Mouse (Mus musculus) ES-Bruce4 (cell line): ENCODE measurements around the gene Mlf2. TPM values are rescaled to one million over a fixed set of nuclear protein-coding genes. Genes with fewer than 3 reads are reported as not detected.

Experiments
- H3K27ac ChIP-seq: 2 replicates; pipeline ENCODE4 v1.5.1; 2012; ENCODE audit warnings: low read length, inconsistent platforms; ENCODE audit not compliant: insufficient read depth
- H3K27me3 ChIP-seq: 2 replicates; pipeline ENCODE4 v1.6.1; 2012; ENCODE audit warnings: mild to moderate bottlenecking, low read length, inconsistent platforms; ENCODE audit not compliant: control insufficient read depth, poor library complexity, insufficient read depth, severe bottlenecking
- H3K36me3 ChIP-seq: 2 replicates; pipeline ENCODE4 v1.6.1; 2012; ENCODE audit warnings: inconsistent platforms, mild to moderate bottlenecking, low read length, moderate library complexity; ENCODE audit not compliant: control insufficient read depth, poor library complexity, insufficient read depth, severe bottlenecking
- H3K4me1 ChIP-seq: one replicate; pipeline ENCODE4 v1.8.1; 2011; ENCODE audit warnings: low read length; ENCODE audit not compliant: control insufficient read depth, insufficient read depth
- H3K4me3 ChIP-seq: 2 replicates; pipeline ENCODE4 v1.5.1; 2011; ENCODE audit warnings: low read depth, mild to moderate bottlenecking, low read length
- H3K9ac ChIP-seq: 2 replicates; pipeline ENCODE4 v1.6.1; 2012; ENCODE audit warnings: low read depth, mild to moderate bottlenecking, inconsistent platforms; ENCODE audit not compliant: poor library complexity, severe bottlenecking
- H3K9me3 ChIP-seq: replicated peaks from 2 replicates; pipeline ENCODE4 v1.6.1; 2012; ENCODE audit warnings: mild to moderate bottlenecking, low read length, inconsistent platforms; ENCODE audit not compliant: control insufficient read depth, poor library complexity, insufficient read depth, severe bottlenecking
- CTCF ChIP-seq: IDR thresholded peaks from one replicate; pipeline ENCODE4 v1.8.1; 2011; ENCODE audit warnings: low read depth, low read length
- EP300 ChIP-seq: IDR thresholded peaks from 2 replicates; pipeline ENCODE4 v1.6.1; 2011; ENCODE audit warnings: low read depth, low read length; ENCODE audit not compliant: insufficient read depth
- POLR2A ChIP-seq: IDR thresholded peaks from one replicate; pipeline ENCODE4 v1.8.1; 2011; ENCODE audit warnings: low read length; ENCODE audit not compliant: insufficient read depth
- polyA plus RNA-seq: library from polyadenylated mRNA; stranded (reverse); fragments of >200 nt; gene quantifications from 2 replicates; pipeline ENCODE4 v1.2.4, GENCODE M21; 2011; ENCODE audit warnings: low read depth; ENCODE audit not compliant: missing spikeins, insufficient read depth, insufficient read length

The Mlf2 gene
- polyA plus RNA-seq, 1 experiment, result 263 TPM

DNA sequence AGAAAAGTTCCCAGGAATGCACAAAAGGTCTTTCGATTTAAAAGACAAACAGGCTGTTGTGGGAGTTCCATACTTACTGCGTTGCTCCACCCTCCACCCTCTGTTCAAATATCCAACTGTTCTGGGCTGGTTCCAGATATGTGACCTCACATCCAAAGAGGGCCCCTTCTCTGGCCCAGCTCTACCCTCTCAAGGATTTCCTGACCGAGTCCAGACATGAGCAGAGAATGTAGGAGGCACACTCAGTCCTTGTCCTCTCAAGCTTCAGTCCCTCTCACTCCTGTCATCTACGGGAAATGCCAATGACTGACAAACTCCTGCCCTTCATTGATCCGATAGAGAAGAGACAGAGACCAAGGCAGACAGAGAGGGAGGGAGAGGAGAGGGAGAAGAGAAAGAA is 5.2 kb upstream of the Mlf2 start:
- H3K27ac ChIP-seq, result peak overlapping the region; percentile 55; the same call in 1 of the 2 replicates

DNA sequence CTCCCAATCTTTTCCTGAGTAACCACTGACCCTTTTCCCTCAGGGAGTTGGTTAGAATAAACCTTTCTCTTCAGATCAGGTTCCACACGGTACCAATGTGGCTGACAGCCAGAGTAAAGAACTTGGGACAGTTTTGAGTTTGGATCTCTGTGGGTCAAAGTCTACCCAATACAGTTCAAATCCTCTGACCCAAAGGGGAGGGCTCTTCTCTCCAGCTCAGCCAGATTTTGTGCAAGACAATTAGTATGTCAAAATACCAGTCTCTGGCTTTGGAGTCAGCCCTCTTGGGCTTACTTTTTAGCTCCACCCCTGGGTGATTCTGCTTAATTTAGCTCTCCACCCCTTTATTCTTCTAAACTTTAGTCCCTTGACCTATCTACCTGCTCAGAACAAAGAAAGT is 955 bp upstream of the Mlf2 start:
- TF ChIP-seq CTCF (no peak), EP300 (no peak), POLR2A (no peak)
- peak overlapping the region; percentile 50 for H3K4me3 ChIP-seq
- H3K4me1 ChIP-seq, result no peaks in the 10 kb centered on the region
- peaks cover 16% of the 10 kb centered on the region for H3K36me3 ChIP-seq
- H3K27me3 ChIP-seq, result no peaks in the 10 kb centered on the region
- peak overlapping the region; percentile 83 for H3K27ac ChIP-seq
- peak overlapping the region; percentile 36 for H3K9ac ChIP-seq
- H3K9me3 ChIP-seq, result no peaks in the 10 kb centered on the region

More for the DNA sequence above, 5.2 kb upstream of the Mlf2 start:
- no peaks in the 10 kb centered on the region for H3K4me1 ChIP-seq
- H3K4me3 ChIP-seq, result no peak overlapping the region
- no peaks in the 10 kb centered on the region for H3K36me3 ChIP-seq
- no peaks in the 10 kb centered on the region for H3K9me3 ChIP-seq
- H3K27me3 ChIP-seq, result no peaks in the 10 kb centered on the region
- TF ChIP-seq EP300 (no peak), CTCF (no peak), POLR2A (no peak)
- H3K9ac ChIP-seq, result 0 out of 2 replicates have a peak overlapping the region, but pooled peaks have one; percentile 7

DNA sequence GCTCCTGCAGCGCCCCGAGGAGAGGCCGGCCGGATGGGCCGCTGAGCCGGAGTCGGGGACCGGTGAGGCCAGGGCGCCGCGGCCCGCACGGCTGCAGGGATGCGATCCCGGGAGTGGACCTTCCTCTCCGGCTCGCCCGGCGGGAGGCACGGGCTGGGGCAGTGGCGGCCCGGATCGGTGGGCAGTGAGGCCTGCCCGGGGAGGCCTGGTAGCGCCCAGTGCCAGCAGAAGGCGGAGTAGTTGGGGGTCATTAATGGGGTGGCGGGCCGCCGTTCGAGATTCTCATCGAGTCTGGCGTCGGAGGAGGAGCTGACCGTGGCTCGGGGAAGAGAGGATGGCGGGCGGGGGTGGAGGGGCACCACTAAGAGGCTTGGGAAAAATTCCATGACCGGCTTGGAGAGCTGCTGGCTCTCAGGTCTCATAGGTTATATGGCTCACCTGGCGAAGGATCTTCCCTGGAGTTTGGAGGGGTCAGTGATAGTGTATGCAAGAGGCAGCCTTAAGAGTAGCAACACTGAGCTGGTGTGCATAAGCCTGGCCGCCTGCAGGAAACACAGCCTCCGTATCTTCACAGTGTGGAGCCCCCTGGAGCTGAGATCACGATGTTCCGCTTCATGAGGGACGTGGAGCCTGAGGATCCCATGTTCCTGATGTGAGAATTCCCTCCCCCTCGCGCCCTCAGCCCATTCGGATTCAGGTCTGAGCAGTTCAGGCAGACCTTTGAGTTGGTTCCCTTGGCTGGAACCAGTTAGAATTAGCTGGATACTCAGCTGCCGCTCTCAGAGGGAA is 533 bp downstream of the Mlf2 start:
- peaks cover 29% of the 10 kb centered on the region for H3K36me3 ChIP-seq
- peak overlapping the region; percentile 92 for H3K9ac ChIP-seq
- no peaks in the 10 kb centered on the region for H3K9me3 ChIP-seq
- H3K27ac ChIP-seq, result peak overlapping the region; percentile 21; the same call in 1 of the 2 replicates
- H3K4me3 ChIP-seq, result peak overlapping the region; percentile 86
- H3K4me1 ChIP-seq, result no peaks in the 10 kb centered on the region
- TF ChIP-seq EP300 (no peak), POLR2A (no peak)
- H3K27me3 ChIP-seq, result no peaks in the 10 kb centered on the region

DNA sequence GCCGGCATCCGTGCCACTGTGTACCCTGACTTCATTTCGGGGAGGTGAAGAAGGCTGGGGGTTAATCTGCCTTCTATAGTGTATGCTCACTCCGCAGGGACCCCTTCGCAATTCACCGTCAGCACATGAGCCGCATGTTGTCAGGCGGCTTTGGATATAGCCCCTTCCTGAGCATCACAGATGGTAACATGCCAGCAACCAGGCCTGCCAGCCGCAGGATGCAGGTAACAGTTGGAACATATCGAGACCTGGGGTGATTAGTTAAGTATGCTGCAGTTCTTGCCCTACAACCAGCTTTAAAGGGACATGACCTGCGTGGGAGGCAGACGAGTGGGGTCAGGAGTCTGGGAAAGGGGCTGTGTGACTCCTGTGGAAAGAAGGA is 1.1 kb downstream of the Mlf2 start:
- peak overlapping the region; percentile 92 for H3K9ac ChIP-seq
- H3K9me3 ChIP-seq, result no peaks in the 10 kb centered on the region
- TF ChIP-seq EP300 (no peak), CTCF (no peak), POLR2A (no peak)
- no peaks in the 10 kb centered on the region for H3K27me3 ChIP-seq
- H3K27ac ChIP-seq, result no peak overlapping the region
- peaks cover 31% of the 10 kb centered on the region for H3K36me3 ChIP-seq
- H3K4me1 ChIP-seq, result no peaks in the 10 kb centered on the region
- peak overlapping the region; percentile 86 for H3K4me3 ChIP-seq

DNA sequence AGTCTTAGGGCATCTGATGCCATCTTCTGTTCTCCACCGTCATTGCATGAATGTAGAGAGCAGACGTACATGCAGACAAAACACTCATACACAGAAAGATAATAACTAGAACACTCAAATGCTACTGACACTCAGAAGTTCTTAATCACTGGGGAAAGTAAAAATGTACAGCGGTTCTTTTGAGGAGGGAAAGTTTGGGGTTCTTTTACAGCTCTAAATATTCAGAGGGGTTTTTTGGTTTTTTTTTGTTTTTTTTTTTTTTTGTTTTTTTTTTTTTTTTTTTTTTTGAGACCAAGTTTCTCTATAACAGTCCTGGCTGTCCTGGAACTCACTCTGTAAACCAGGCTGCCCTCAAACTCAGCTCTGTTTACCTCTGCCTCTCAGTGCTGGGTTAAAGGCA is 1.9 kb downstream of the Mlf2 start:
- Histone ChIP-seq H3K4me3 (no peak overlapping the region), H3K4me1 (no peaks in the 10 kb centered on the region), H3K9me3 (no peaks in the 10 kb centered on the region), H3K27ac (no peak overlapping the region), H3K36me3 (peaks cover 31% of the 10 kb centered on the region), H3K9ac (no peak overlapping the region), H3K27me3 (no peaks in the 10 kb centered on the region)
- TF ChIP-seq POLR2A (no peak), EP300 (no peak), CTCF (no peak)

DNA sequence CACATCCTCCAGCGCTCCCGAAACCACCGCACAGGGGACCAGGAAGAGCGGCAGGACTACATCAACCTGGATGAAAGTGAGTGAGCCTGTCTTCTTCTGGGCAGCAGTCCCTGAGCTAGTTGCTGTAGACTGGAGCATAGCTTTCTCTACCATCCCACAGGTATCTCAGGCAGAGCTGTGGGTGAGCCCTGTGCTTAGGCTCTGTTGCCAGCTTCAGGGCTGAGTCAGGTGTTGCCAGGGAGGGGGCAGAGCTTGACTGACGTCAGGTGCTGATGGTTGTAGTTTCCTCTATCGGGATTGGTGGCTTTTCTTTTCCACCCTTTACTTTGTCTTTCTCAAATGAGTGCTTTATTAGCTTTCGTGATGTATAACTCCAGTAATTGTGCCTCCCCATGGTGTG is 3.5 kb downstream of the Mlf2 start:
- TF ChIP-seq EP300 (no peak), CTCF (no peak), POLR2A (no peak)
- H3K27ac ChIP-seq, result no peak overlapping the region
- H3K36me3 ChIP-seq, result peaks cover 31% of the 10 kb centered on the region
- no peak overlapping the region for H3K9ac ChIP-seq
- no peaks in the 10 kb centered on the region for H3K4me1 ChIP-seq
- no peak overlapping the region for H3K4me3 ChIP-seq
- no peaks in the 10 kb centered on the region for H3K27me3 ChIP-seq
- no peaks in the 10 kb centered on the region for H3K9me3 ChIP-seq
